11 mouse cellular contexts compared by ENCODE assay signal in the genomic region with DNA sequence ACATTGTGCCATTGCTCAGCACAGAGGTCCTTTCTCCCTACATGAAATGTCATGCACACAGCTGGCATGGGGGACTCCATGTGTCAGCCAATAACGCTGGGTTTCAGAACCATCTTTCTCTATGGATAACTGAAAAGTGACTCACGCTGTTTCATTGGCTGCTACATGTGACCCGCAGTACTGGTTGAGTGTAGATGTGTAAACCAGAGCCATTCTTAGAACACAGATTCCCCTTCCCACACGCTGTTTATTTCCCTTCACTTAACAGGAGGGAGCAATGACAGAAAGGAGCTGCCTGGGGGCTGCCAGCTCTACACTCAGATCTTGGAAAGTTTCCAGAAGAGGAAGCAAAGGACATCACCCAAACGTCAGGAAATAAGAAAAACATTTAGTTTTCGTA.
DNase-seq lines count a peak whose midpoint lies in the region; ATAC-seq and TF ChIP-seq lines count a peak whose summit lies in the region.
"Had no signal": no experiment of that assay in that cellular context is flagged by ENCODE, and none has a peak within 500 bp of the region (broad histone marks: within the 10 kb centered on the region; RNA-seq: fewer than 3 reads in every experiment).

No protein-coding gene starts in this region.

- DNase-seq in forebrain, embryonic 10.5 days (ENCODE audit: extremely low spot score, low spot score) = no peak
- no peak for DNase-seq in hindbrain, embryonic 10.5 days (ENCODE audit: low spot score)
- DNase-seq in lung, adult 2 months = no peak
- peak; percentile 15 for DNase-seq in lung, postnatal 14 days
- DNase-seq in urinary bladder, adult 18-20 months (ENCODE audit: low spot score in 2 of 2) = no peak
- DNase-seq: cerebellum, adult 8-10 months; gastrocnemius, postnatal 14 days had no signal

- H3K9ac ChIP-seq in forebrain, embryonic 13.5 days = no peak overlapping the region
- H3K9ac ChIP-seq in hindbrain, embryonic 15.5 days = no peak overlapping the region
- H3K9ac ChIP-seq in lung, embryonic 16.5 days (ENCODE audit: low read length) = no peak overlapping the region
- H3K9ac ChIP-seq: embryonic facial prominence, embryonic 15.5 days had no signal

- H3K27me3 ChIP-seq in forebrain, embryonic 13.5 days = no peaks in the 10 kb centered on the region
- H3K27me3 ChIP-seq in forebrain, embryonic 10.5 days (ENCODE audit: poor library complexity, severe bottlenecking) = no peaks in the 10 kb centered on the region
- H3K27me3 ChIP-seq in hindbrain, embryonic 15.5 days = no peaks in the 10 kb centered on the region
- no peaks in the 10 kb centered on the region for H3K27me3 ChIP-seq in hindbrain, embryonic 10.5 days (ENCODE audit: insufficient read depth, poor library complexity, severe bottlenecking)
- no peaks in the 10 kb centered on the region for H3K27me3 ChIP-seq in lung, embryonic 16.5 days (ENCODE audit: control insufficient read depth, insufficient read depth, low read depth, low read length)
- H3K27me3 ChIP-seq: embryonic facial prominence, embryonic 15.5 days had no signal

- TF ChIP-seq CTCF in lung, adult 2 months (IDR thresholded peaks at IDR 0.05; ENCODE audit: insufficient read depth, low read length) = no peak

- no peak for TF ChIP-seq POLR2A in lung, adult 2 months (IDR thresholded peaks at IDR 0.05; ENCODE audit: borderline replicate concordance, extremely low read depth, low read depth, low read length)

- 0 out of 2 replicates have a peak, but pooled peaks cover 12% of the 10 kb centered on the region for H3K4me1 ChIP-seq in forebrain, embryonic 13.5 days
- H3K4me1 ChIP-seq in forebrain, embryonic 10.5 days = peaks cover 9% of the 10 kb centered on the region
- H3K4me1 ChIP-seq in hindbrain, embryonic 15.5 days (replicated peaks) = no peaks in the 10 kb centered on the region
- 0 out of 2 replicates have a peak, but pooled peaks cover 4% of the 10 kb centered on the region for H3K4me1 ChIP-seq in hindbrain, embryonic 10.5 days (replicated peaks)
- H3K4me1 ChIP-seq in lung, embryonic 16.5 days (replicated peaks; ENCODE audit: control insufficient read depth, insufficient read depth, low read length) = peaks cover 18% of the 10 kb centered on the region
- H3K4me1 ChIP-seq in lung, adult 2 months (ENCODE audit: control insufficient read depth, insufficient read depth, low read length) = peaks cover 3% of the 10 kb centered on the region; the same call in 1 of the 2 replicates

- 79% methylated on average over 6 of the region's 6 CpGs for WGBS in forebrain, embryonic 13.5 days
- WGBS in forebrain, embryonic 10.5 days = 90% methylated on average over 6 of the region's 6 CpGs
- 63% methylated on average over 6 of the region's 6 CpGs for WGBS in hindbrain, embryonic 15.5 days
- WGBS in hindbrain, embryonic 10.5 days = 90% methylated on average over 6 of the region's 6 CpGs
- 41% methylated on average over 6 of the region's 6 CpGs for WGBS in lung, embryonic 16.5 days
- WGBS in lung, adult 2 months = 42% methylated on average over 6 of the region's 6 CpGs

- ATAC-seq in forebrain, embryonic 13.5 days = 0 out of 2 replicates have a peak, but pooled peaks have one; percentile 21
- peak; percentile 39; the same call in 1 of the 2 replicates for ATAC-seq in hindbrain, embryonic 15.5 days (ENCODE audit: low FRiP score, low read depth)
- peak; percentile 83 for ATAC-seq in lung, embryonic 16.5 days (ENCODE audit: low read depth)

- no peak overlapping the region for H3K27ac ChIP-seq in forebrain, embryonic 13.5 days
- H3K27ac ChIP-seq in forebrain, embryonic 10.5 days = no peak overlapping the region
- no peak overlapping the region for H3K27ac ChIP-seq in hindbrain, embryonic 15.5 days (replicated peaks)
- H3K27ac ChIP-seq in hindbrain, embryonic 10.5 days = no peak overlapping the region
- H3K27ac ChIP-seq in lung, embryonic 16.5 days (ENCODE audit: low read length) = peak overlapping the region; percentile 75
- H3K27ac ChIP-seq: embryonic facial prominence, embryonic 15.5 days had no signal

- no peak overlapping the region for H3K4me2 ChIP-seq in forebrain, embryonic 13.5 days
- no peak overlapping the region for H3K4me2 ChIP-seq in hindbrain, embryonic 15.5 days
- no peak overlapping the region for H3K4me2 ChIP-seq in lung, embryonic 16.5 days (ENCODE audit: low read depth, low read length)
- H3K4me2 ChIP-seq: embryonic facial prominence, embryonic 15.5 days had no signal

- no peak overlapping the region for H3K4me3 ChIP-seq in forebrain, embryonic 13.5 days
- no peak overlapping the region for H3K4me3 ChIP-seq in forebrain, embryonic 10.5 days
- H3K4me3 ChIP-seq in hindbrain, embryonic 15.5 days = no peak overlapping the region
- H3K4me3 ChIP-seq in hindbrain, embryonic 10.5 days = no peak overlapping the region
- H3K4me3 ChIP-seq in lung, embryonic 16.5 days (ENCODE audit: low read length) = no peak overlapping the region
- no peak overlapping the region for H3K4me3 ChIP-seq in lung, adult 2 months (replicated peaks; ENCODE audit: extremely low read depth, low read depth, low read length)
- H3K4me3 ChIP-seq: embryonic facial prominence, embryonic 15.5 days had no signal

- no peaks in the 10 kb centered on the region for H3K9me3 ChIP-seq in forebrain, embryonic 13.5 days (replicated peaks)
- H3K9me3 ChIP-seq in forebrain, embryonic 10.5 days = no peaks in the 10 kb centered on the region
- H3K9me3 ChIP-seq in hindbrain, embryonic 15.5 days = no peaks in the 10 kb centered on the region
- H3K9me3 ChIP-seq in hindbrain, embryonic 10.5 days = no peaks in the 10 kb centered on the region
- H3K9me3 ChIP-seq in lung, embryonic 16.5 days (ENCODE audit: control insufficient read depth, low read length) = no peaks in the 10 kb centered on the region
- H3K9me3 ChIP-seq: embryonic facial prominence, embryonic 15.5 days had no signal

- no peaks in the 10 kb centered on the region for H3K36me3 ChIP-seq in forebrain, embryonic 13.5 days (ENCODE audit: poor library complexity, severe bottlenecking)
- no peaks in the 10 kb centered on the region for H3K36me3 ChIP-seq in forebrain, embryonic 10.5 days (replicated peaks)
- no peaks in the 10 kb centered on the region for H3K36me3 ChIP-seq in hindbrain, embryonic 15.5 days
- no peaks in the 10 kb centered on the region for H3K36me3 ChIP-seq in hindbrain, embryonic 10.5 days
- no peaks in the 10 kb centered on the region for H3K36me3 ChIP-seq in lung, embryonic 16.5 days (ENCODE audit: control insufficient read depth, insufficient read depth, low read length)
- H3K36me3 ChIP-seq: embryonic facial prominence, embryonic 15.5 days had no signal

Comparison
In these comparisons a context has a peak if more than half of its experiments do, and no peak if none do; other contexts are left out.
1. ATAC-seq: peak in every context shown above with its lines; median percentile 83 in lung, embryonic 16.5 days; 39 in hindbrain, embryonic 15.5 days; 21 in forebrain, embryonic 13.5 days.